Comparison of ENCODE assay signal across 22 mouse cellular contexts in genomic region chr15:97457468-97457867, GRCm38 (mm10).
"Had no signal": no experiment of that assay in that cellular context is flagged by ENCODE, and none has a peak within 500 bp of the region (broad histone marks: within the 10 kb centered on the region; RNA-seq: fewer than 3 reads in every experiment).

No protein-coding gene starts in this region.

- H3K27me3 ChIP-seq: heart, embryonic 12.5 days; hindbrain, embryonic 12.5 days; kidney, embryonic 15.5 days; limb, embryonic 13.5 days; limb, embryonic 15.5 days had no signal

- H3K36me3 ChIP-seq: heart, embryonic 12.5 days; hindbrain, embryonic 10.5 days; hindbrain, embryonic 12.5 days; kidney, embryonic 15.5 days; limb, embryonic 13.5 days; limb, embryonic 15.5 days had no signal

- H3K4me3 ChIP-seq: gastrocnemius, adult 2 months; heart, adult 2 months; heart, embryonic 12.5 days; hindbrain, embryonic 10.5 days; hindbrain, embryonic 12.5 days; kidney, embryonic 15.5 days; limb, embryonic 13.5 days; limb, embryonic 15.5 days had no signal

- ATAC-seq: hindbrain, embryonic 16.5 days; intestine, embryonic 16.5 days had no signal

- H3K27ac ChIP-seq: gastrocnemius, adult 2 months; heart, adult 2 months; hindbrain, embryonic 10.5 days; hindbrain, embryonic 12.5 days; hindbrain, embryonic 14.5 days; kidney, embryonic 15.5 days; kidney, postnatal 0 days; limb, embryonic 13.5 days; limb, embryonic 15.5 days had no signal

- H3K4me1 ChIP-seq: hindbrain, embryonic 10.5 days; hindbrain, embryonic 12.5 days had no signal

- DNase-seq: gastrocnemius, adult 2 months; gastrocnemius, postnatal 25 days; heart, adult 2 months; heart, postnatal 10 days; heart, postnatal 4 days; kidney, adult 11 months; kidney, adult 2 months; kidney, adult 9 months; kidney, postnatal 14 days; kidney, postnatal 36 days; layer of hippocampus, adult 9-11 months; layer of hippocampus, postnatal 36 days had no signal
